Mouse (Mus musculus) limb, embryonic 15.5 days (tissue): ENCODE measurements around the gene Akap6. TPM values are rescaled to one million over a fixed set of nuclear protein-coding genes. Genes with fewer than 3 reads are reported as not detected.

Experiments used
- ATAC-seq: fragments of 200-750 bp; cut with Nextera tagmentation; 2 replicates; pipeline ENCODE4 v1.8.0; 2017; ENCODE audit warnings: low read depth, moderate TSS enrichment; ENCODE audit not compliant: insufficient number of reproducible peaks, low FRiP score, low TSS enrichment
- H3K27ac ChIP-seq: fragments of 300-500 bp; sonication (generic); 2 replicates; pipeline ENCODE4 v1.5.1; 2015; ENCODE audit warnings: moderate library complexity, mild to moderate bottlenecking, inconsistent platforms
- H3K27me3 ChIP-seq: fragments of 300-500 bp; sonication (generic); 2 replicates; pipeline ENCODE4 v1.6.1; 2015; ENCODE audit warnings: inconsistent platforms
- H3K36me3 ChIP-seq: fragments of 300-500 bp; sonication (generic); 2 replicates; pipeline ENCODE4 v1.6.1; 2015; ENCODE audit warnings: inconsistent platforms
- H3K4me1 ChIP-seq: fragments of 300-500 bp; sonication (generic); 2 replicates; pipeline ENCODE4 v1.6.1; 2015; ENCODE audit warnings: inconsistent platforms
- H3K4me2 ChIP-seq: fragments of 300-500 bp; sonication (generic); 2 replicates; pipeline ENCODE4 v1.6.1; 2015; ENCODE audit warnings: mild to moderate bottlenecking, inconsistent platforms
- H3K4me3 ChIP-seq: fragments of 300-500 bp; sonication (generic); 2 replicates; pipeline ENCODE4 v1.5.1; 2015; ENCODE audit warnings: mild to moderate bottlenecking, inconsistent platforms
- H3K9ac ChIP-seq: fragments of 300-500 bp; sonication (generic); 2 replicates; pipeline ENCODE4 v1.6.1; 2015; ENCODE audit warnings: inconsistent platforms
- H3K9me3 ChIP-seq: fragments of 300-500 bp; sonication (generic); 2 replicates; pipeline ENCODE4 v1.6.1; 2016; ENCODE audit warnings: inconsistent platforms
- WGBS: fragments of 180-500 bp; shearing (Covaris S2); methylation state at CpG from one replicate; pipeline ENCODE4 v1.1.7; 2015; 5-methylcytosine and 5-hydroxymethylcytosine counted together
- polyA plus RNA-seq: library from polyadenylated mRNA; unstranded; fragments of >200 nt; fragmentation: Nextera tagmentation; extraction: Ambion mirVana; gene quantifications from 2 replicates; pipeline ENCODE4 v1.2.1, GENCODE M21; 2015

Akap6 gene
- 1.3 and 2.3 TPM in 2 replicates for polyA plus RNA-seq

- peak within 1 kb of the TSS; percentile 39; the same call in 1 of the 2 replicates for H3K4me2 ChIP-seq
- no peaks in the 10 kb centered on the region for H3K9me3 ChIP-seq
- WGBS, result 40% methylated on average over 6 of the region's 6 CpGs
- no peaks in the 10 kb centered on the region for H3K27me3 ChIP-seq
- no peak within 1 kb of the TSS for H3K27ac ChIP-seq
- H3K36me3 ChIP-seq, result no peaks in the 10 kb centered on the region
- no peak within 1 kb of the TSS for H3K9ac ChIP-seq
- H3K4me1 ChIP-seq, result peaks cover 28% of the 10 kb centered on the region
- no peak within 1 kb of the TSS for H3K4me3 ChIP-seq
- ATAC-seq, result no peak
These were observed at the start of gene Akap6 for GRCm38 (mm10) chr12:52699146-52699545. Akap6 (plus strand) TSS chr12:52699383.

- Histone ChIP-seq H3K9ac (no peak overlapping the region), H3K4me3 (no peak overlapping the region), H3K4me1 (no peaks in the 10 kb centered on the region), H3K27me3 (no peaks in the 10 kb centered on the region), H3K4me2 (no peak overlapping the region), H3K27ac (no peak overlapping the region), H3K9me3 (no peaks in the 10 kb centered on the region), H3K36me3 (no peaks in the 10 kb centered on the region)
- no peak for ATAC-seq
- 69% methylated on average over 7 of the region's 7 CpGs for WGBS
These were observed 36.0 kb upstream of the Akap6 start for GRCm38 (mm10) chr12:52662907-52663790.

DNA sequence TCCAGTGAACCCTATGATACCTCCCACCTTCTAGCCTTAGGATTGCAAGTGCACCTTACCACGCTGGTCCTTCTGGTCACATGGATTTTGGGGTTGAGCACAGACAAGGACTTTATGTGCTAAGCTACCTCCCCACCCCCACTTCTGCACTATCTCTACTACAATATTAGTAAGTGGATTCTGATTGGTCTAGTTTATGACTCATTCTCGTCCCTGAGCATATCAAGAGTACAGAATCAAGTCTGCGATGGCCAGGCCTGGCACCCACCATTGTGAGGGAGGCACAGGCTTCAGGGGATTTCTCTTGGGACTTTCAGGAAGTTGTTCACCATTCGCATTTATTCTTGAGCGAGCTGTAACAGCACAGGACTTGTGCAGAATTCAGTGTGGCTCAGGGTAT is 34.2 kb upstream of the Akap6 start:
- Histone ChIP-seq H3K36me3 (no peaks in the 10 kb centered on the region), H3K27ac (no peak overlapping the region), H3K4me3 (no peak overlapping the region), H3K4me1 (no peaks in the 10 kb centered on the region), H3K4me2 (no peak overlapping the region), H3K9me3 (no peaks in the 10 kb centered on the region), H3K9ac (no peak overlapping the region), H3K27me3 (no peaks in the 10 kb centered on the region)
- ATAC-seq, result no peak
- 77% methylated on average over 5 of the region's 5 CpGs for WGBS

DNA sequence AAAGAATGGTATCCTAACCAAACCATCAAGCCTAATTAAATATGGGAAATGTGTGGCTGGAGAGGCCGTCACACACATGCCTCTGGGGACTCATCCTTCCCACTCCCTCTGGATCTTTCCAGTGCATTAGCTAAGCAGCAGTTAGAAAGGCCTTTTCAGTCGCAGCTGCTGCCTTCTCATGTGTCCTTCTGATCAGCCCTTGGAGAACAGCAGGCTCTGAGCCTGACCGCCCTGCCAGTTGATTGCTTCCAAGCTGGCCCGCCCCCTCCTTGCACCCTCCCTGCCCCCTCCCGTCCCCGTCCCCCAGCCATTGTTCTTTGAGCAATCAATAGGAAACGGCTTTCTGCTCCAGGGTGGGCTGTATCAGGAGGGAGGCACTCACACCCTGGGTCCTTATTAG is 27.7 kb upstream of the Akap6 start:
- H3K36me3 ChIP-seq, result no peaks in the 10 kb centered on the region
- H3K9ac ChIP-seq, result no peak overlapping the region
- H3K4me3 ChIP-seq, result no peak overlapping the region
- no peaks in the 10 kb centered on the region for H3K27me3 ChIP-seq
- peak; percentile 52; the same call in 1 of the 2 replicates for ATAC-seq
- H3K4me1 ChIP-seq, result peaks cover 18% of the 10 kb centered on the region; the same call in 1 of the 2 replicates
- H3K9me3 ChIP-seq, result no peaks in the 10 kb centered on the region
- no peak overlapping the region; the same call in 1 of the 2 replicates for H3K27ac ChIP-seq
- no peak overlapping the region for H3K4me2 ChIP-seq
- 17% methylated on average over 7 of the region's 7 CpGs for WGBS

- Histone ChIP-seq H3K9ac (no peak overlapping the region), H3K4me2 (no peak overlapping the region), H3K9me3 (no peaks in the 10 kb centered on the region), H3K36me3 (no peaks in the 10 kb centered on the region), H3K27me3 (no peaks in the 10 kb centered on the region), H3K4me1 (peaks cover 18% of the 10 kb centered on the region; the same call in 1 of the 2 replicates), H3K4me3 (no peak overlapping the region), H3K27ac (no peak overlapping the region; the same call in 1 of the 2 replicates)
- 60% methylated on average over 6 of the region's 6 CpGs for WGBS
- no peak for ATAC-seq
These were observed 27.2 kb upstream of the Akap6 start for GRCm38 (mm10) chr12:52671943-52672342.

DNA sequence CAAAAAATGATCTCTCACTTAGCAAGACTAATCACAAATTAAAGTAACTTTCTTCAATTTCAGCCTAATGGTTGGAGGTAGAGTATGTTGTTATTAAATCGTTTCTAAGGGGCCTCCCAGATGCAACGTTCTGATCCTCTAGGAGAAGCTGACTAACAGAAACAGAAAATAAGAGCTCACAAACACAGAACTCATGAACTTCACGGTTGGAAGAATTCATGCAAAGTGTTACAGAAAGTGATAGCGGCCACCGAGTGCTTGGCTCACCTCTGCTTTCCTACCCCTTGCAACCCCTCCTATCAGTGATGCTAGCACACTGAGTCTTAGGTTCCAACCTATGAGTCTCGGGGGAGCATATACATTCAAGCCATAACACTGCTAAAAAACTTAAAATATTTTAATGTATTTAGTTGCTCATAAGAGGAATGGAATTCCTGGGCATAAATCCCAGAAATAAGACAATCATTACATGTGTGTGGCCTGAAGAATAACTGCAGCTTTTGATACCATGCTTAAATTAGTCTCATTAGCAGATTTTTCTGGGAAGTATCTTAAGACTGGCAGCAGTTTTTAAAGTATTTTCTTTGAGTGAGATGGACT is 25.7 kb upstream of the Akap6 start:
- H3K9ac ChIP-seq, result no peak overlapping the region
- H3K9me3 ChIP-seq, result no peaks in the 10 kb centered on the region
- no peak overlapping the region for H3K4me2 ChIP-seq
- no peak overlapping the region for H3K27ac ChIP-seq
- no peaks in the 10 kb centered on the region for H3K36me3 ChIP-seq
- no peak for ATAC-seq
- WGBS, result 60% methylated on average over 6 of the region's 6 CpGs
- H3K27me3 ChIP-seq, result no peaks in the 10 kb centered on the region
- H3K4me3 ChIP-seq, result no peak overlapping the region
- peaks cover 18% of the 10 kb centered on the region; the same call in 1 of the 2 replicates for H3K4me1 ChIP-seq

DNA sequence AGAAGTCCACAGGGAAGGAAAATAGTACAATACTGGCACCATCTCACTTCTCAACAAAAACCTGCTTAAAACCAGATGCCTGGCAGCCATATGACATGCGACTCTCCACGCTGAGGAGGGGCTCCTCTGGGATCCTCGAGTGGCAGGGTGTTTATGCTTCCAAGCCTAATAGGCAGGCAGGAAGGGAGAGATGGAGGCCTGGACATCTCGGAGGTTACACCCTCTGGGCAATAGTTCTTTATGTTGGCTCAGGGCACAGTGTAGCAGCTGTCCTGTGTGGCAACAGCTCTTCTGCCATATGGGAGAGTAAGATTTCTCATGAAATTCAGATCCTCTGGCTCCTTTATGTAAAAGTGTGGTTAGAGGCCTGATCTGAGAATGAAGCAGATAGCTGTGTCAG is 24.2 kb upstream of the Akap6 start:
- Histone ChIP-seq H3K4me2 (no peak overlapping the region), H3K4me1 (peaks cover 18% of the 10 kb centered on the region; the same call in 1 of the 2 replicates), H3K9ac (no peak overlapping the region), H3K9me3 (no peaks in the 10 kb centered on the region), H3K4me3 (no peak overlapping the region), H3K27ac (no peak overlapping the region), H3K27me3 (no peaks in the 10 kb centered on the region), H3K36me3 (no peaks in the 10 kb centered on the region)
- WGBS, result 30% methylated on average over 4 of the region's 4 CpGs
- ATAC-seq, result no peak

- 65% methylated on average over 9 of the region's 9 CpGs for WGBS
- H3K27ac ChIP-seq, result no peak overlapping the region
- H3K9me3 ChIP-seq, result no peaks in the 10 kb centered on the region
- no peaks in the 10 kb centered on the region for H3K27me3 ChIP-seq
- no peaks in the 10 kb centered on the region for H3K36me3 ChIP-seq
- ATAC-seq, result no peak
- no peak overlapping the region for H3K9ac ChIP-seq
- H3K4me3 ChIP-seq, result no peak overlapping the region
- H3K4me2 ChIP-seq, result no peak overlapping the region
- 0 out of 2 replicates have a peak, but pooled peaks cover 2% of the 10 kb centered on the region for H3K4me1 ChIP-seq
These were observed 11.8 kb upstream of the Akap6 start for GRCm38 (mm10) chr12:52687355-52687754.

DNA sequence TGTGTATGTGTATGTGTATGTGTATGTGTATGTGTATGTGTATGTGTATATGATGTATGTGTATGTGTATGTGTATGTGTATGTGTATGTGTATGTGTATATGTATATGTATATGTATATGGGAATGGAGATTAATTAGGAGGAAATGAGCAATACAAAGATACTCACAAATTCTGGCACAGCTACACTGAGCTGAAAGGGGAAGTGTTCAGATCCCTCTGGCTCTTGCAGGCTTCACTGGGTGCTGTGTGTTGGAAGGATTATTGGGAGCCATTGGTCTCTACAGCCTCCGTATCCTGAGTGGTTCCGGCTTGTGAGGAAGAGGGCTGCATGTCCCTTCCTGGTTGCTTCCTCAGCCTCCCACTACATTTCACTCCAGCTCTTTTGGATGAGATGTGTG is 10.5 kb upstream of the Akap6 start:
- no peak overlapping the region for H3K4me3 ChIP-seq
- no peak overlapping the region for H3K27ac ChIP-seq
- H3K9ac ChIP-seq, result no peak overlapping the region
- H3K36me3 ChIP-seq, result no peaks in the 10 kb centered on the region
- no peaks in the 10 kb centered on the region for H3K27me3 ChIP-seq
- no peak overlapping the region for H3K4me2 ChIP-seq
- H3K4me1 ChIP-seq, result 0 out of 2 replicates have a peak, but pooled peaks cover 4% of the 10 kb centered on the region
- no peak for ATAC-seq
- no peaks in the 10 kb centered on the region for H3K9me3 ChIP-seq
- WGBS, result 94% methylated on average over 2 of the region's 2 CpGs

- Histone ChIP-seq H3K27me3 (no peaks in the 10 kb centered on the region), H3K9ac (no peak overlapping the region), H3K4me3 (no peak overlapping the region), H3K27ac (no peak overlapping the region), H3K4me1 (0 out of 2 replicates have a peak, but pooled peaks cover 4% of the 10 kb centered on the region), H3K4me2 (no peak overlapping the region), H3K36me3 (no peaks in the 10 kb centered on the region), H3K9me3 (no peaks in the 10 kb centered on the region)
- WGBS, result 47% methylated on average over 1 of the region's 1 CpGs
- ATAC-seq, result no peak
These were observed 7.6 kb upstream of the Akap6 start for GRCm38 (mm10) chr12:52691552-52691951.

DNA sequence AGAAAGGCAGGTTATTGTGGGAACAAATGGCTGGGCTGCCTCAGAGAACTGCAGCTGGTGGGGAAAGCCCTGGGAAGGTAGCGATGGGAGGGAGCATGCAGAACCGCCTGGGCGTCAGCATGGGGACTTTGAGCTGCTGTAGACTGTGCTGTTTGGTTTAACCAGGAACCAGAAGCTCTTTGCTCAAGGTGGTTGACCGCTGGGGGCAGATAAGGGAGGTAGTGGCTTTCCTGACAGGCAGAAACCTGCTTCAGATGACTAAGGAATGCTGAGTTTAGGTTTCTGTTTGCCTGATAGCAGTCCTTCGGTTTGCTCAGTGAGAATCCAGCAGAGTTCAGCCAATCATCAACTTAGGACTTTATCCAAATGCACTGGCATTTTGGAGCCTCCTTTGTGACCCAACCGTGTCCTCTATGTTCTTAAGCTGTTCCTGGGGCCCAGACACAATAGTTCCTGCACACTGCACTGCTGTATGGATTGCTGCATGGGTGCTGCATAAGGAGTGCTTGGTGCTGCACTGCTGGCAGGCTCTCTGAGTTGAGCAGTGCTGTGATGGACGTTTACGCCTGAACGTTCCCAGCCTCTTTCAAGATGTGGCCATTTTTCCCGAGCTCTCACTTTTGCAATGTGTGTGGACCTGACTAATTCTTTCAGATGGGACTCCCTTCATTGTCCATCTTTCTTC is 6.8 kb upstream of the Akap6 start:
- Histone ChIP-seq H3K4me3 (no peak overlapping the region), H3K27ac (0 out of 2 replicates have a peak overlapping the region, but pooled peaks have one; percentile 38), H3K9ac (no peak overlapping the region), H3K9me3 (no peaks in the 10 kb centered on the region), H3K36me3 (no peaks in the 10 kb centered on the region), H3K4me2 (no peak overlapping the region), H3K4me1 (0 out of 2 replicates have a peak, but pooled peaks cover 4% of the 10 kb centered on the region), H3K27me3 (no peaks in the 10 kb centered on the region)
- no peak for ATAC-seq
- WGBS, result 48% methylated on average over 10 of the region's 10 CpGs
